Mouse (Mus musculus) liver, embryonic 14.5 days (tissue): Measurements from ENCODE around the gene Irs3.

Experiments
- CTCF ChIP-seq: IDR thresholded peaks from 2 replicates; pipeline ENCODE4 v1.5.1; 2016; ENCODE audit warnings: antibody characterized with exemption, low read depth, control low read depth
- EP300 ChIP-seq: IDR thresholded peaks from 2 replicates; pipeline ENCODE4 v1.6.1; 2016; ENCODE audit warnings: antibody characterized with exemption, low read depth

GRCm38 (mm10) chr5:137660064-137660688 lies 14.7 kb upstream of the Irs3 start:
- TF ChIP-seq CTCF, result no peak
- TF ChIP-seq EP300, result no peak
